Mouse (Mus musculus): ENCODE results near the gene C130032M10Rik.
"Not testable (repeated sequence)": the region's sequence is repeated elsewhere in the genome, so short reads cannot be mapped to it uniquely, and the experiment has no call there.

The C130032M10Rik gene

DNA sequence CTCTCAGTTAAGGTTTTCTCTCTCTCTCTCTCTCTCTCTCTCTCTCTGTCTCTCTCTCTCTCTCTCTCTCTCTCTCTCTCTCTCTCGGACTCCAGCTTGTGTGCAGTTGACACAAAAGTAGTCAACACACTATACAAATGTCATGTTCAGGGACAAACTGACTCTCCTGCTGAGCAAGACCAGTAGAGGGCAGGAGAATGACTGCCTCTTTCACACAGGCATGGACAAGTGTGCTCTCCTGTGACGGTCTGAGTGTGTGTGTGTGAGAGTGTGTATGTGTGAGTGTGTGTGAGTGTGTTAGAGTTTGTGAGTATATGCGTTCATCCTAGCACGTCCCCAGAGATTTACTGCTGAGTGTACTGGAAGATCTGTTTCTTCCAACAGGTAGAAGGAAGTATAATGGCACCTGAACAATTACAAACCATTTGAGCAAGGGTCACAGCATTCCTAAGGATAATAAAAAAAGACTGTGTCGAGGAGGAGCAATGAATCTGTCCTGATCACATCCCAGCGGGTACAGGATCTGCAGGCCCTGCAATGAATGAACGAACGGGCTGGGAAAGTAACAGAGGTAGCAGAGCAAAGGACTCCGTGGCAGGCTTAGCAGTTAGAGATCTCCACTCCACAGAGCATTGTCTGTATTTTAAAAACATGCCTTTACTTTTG lies 3.4 kb downstream of the C130032M10Rik start:
- no peak for DNase-seq (ENCODE audit: low spot score in 2 of 2)

GRCm38 (mm10) chr9:114520529-114520928 lies 5.0 kb downstream of the C130032M10Rik start:
- not testable (repeated sequence) for DNase-seq (ENCODE audit: low spot score in 2 of 2)

DNA sequence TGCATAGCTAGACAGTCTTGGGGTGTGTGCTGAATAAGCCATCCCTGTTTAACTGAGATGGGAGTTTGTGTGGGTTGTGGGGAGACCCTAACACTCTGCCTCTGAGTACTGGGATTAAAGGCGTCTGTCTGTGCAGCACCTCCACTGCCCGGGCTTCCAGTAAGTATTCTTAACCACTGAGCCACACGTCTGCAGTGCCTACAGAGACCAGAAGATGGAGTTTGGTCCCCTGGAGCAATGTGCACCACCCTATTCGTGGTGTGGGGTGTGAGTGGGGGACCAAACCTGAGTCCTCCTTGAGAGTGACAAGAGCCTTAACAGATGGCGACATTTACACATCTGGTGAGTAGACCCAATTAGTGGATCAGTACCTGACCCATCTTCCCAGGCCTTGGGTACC lies 6.5 kb downstream of the C130032M10Rik start:
- DNase-seq (ENCODE audit: low spot score in 2 of 2): no peak

- no peak for DNase-seq (ENCODE audit: low spot score in 2 of 2)
These were observed 7.0 kb downstream of the C130032M10Rik start for GRCm38 (mm10) chr9:114522501-114522900.

DNA sequence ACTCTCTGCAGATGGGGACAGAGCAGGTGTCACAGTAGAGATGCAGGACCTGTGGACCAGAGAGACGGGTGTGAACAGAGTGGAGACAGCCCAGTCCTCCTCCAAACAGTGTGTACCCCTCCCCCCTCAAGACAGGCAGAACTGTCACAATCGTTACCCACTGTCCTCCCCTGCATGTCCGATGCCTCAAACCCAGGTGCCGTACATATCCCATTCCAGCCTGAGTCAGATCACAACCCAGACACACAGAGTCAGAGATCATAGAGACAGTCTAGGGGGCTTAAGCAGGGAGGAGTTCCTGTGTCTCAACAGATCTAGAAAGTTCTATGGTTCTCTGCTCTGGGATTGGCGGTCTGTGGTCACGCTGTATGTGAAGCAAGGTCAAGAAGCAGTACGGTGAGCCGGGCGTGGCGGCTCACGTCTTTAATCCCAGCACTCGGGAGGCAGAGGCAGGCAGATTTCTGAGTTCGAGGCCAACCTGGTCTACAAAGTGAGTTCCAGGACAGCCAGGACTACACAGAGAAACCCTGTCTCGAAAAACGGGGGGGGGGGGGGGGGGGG lies 9.7 kb downstream of the C130032M10Rik start:
- DNase-seq (ENCODE audit: low spot score in 2 of 2): no peak

DNA sequence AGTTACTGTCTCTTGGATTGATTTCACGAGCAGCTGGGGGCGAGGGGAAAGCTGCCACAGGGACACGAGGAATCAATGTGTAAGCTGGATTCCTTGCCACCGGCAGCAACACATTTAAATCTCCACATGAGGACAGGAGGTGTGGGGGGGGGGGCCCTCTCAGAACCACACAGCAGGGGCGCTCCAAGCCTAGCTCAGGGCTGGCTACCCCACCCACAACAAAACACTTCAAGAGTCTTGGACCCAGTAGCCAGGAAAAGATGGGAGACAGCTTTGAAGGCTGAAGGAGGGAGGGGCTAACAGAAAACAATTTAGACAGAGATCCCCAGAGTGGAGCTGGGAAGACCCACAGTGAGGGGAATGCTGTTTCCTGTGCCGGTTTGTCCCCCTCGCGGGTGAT lies 10.4 kb downstream of the C130032M10Rik start:
- no peak for DNase-seq (ENCODE audit: low spot score in 2 of 2)

DNA sequence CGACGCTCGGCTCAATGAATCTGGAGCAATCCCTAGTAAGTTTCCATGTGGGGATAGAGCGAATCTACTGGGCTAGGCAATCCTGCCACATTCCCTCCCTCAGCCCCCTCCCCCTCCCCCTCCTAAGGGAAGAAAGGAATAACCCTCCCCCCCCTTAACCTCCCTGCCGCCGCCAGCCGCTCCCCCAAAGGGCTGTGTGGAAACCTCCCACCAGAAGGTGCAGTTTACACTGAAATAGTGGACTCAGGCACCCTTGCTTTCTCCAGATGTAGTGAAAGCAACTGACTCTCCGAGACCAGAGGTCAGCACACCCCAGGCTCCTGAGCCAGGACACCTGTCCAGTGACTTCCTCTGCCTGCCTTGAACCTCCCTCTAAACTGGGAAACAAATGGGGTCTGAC lies 11.1 kb downstream of the C130032M10Rik start:
- no peak for DNase-seq (ENCODE audit: low spot score in 2 of 2)

GRCm38 (mm10) chr9:114527085-114527484 lies 11.6 kb downstream of the C130032M10Rik start:
- peak; percentile 44 to 46 for DNase-seq (ENCODE audit: low spot score in 2 of 2)

DNA sequence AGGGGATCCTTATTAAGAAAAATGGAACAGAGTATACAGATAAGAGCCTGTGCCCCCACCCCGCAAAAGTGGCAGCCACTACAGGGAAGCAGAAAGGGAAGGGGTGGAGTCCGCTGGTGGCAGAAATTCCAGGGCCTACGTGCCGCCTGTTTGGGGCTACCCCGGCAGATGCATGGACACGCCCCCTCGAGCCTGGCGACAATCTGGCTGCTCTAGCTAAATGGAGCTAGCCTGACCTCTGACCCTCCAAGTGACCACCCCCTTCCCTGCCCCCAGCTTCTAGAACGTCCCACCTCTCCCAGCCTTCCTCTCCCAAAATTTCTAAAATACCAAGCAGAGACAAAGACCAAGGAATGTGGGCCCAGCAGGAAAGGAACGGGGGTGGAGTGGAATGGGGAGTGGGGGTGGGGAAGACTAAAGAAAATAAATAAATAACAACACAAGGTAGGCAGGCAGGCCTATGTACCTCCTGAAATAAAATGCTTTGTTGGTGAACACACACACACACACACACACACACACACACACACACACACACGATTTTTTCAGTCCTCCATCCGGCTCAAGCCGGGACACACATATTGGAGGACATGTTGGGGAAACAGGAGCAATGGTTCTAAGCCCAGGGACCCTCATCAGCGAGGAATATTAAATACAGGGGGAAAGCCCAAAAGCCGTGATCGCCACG lies 12.6 kb downstream of the C130032M10Rik start:
- DNase-seq (ENCODE audit: low spot score in 2 of 2): no peak

DNA sequence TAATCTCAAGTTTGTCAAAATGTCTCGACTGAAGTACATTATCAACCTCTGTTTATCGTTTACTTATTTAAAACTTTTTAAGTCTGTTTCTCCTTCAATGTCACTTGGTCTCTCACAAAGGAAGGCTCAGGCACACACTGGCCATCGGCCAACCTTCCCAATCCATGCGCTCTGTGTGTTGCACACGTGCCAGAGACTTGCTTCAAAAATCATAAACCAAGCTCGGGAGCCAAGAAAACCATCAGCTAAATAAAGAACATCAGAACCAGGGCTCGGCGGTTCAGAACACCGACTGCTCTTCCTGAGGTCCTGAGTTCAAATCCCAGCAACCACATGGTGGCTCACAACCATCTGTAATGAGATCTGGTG lies 13.2 kb downstream of the C130032M10Rik start:
- DNase-seq (ENCODE audit: low spot score in 2 of 2): no peak

- DNase-seq (ENCODE audit: low spot score in 2 of 2): no peak
These were observed 15.8 kb downstream of the C130032M10Rik start for GRCm38 (mm10) chr9:114531276-114531675.

DNA sequence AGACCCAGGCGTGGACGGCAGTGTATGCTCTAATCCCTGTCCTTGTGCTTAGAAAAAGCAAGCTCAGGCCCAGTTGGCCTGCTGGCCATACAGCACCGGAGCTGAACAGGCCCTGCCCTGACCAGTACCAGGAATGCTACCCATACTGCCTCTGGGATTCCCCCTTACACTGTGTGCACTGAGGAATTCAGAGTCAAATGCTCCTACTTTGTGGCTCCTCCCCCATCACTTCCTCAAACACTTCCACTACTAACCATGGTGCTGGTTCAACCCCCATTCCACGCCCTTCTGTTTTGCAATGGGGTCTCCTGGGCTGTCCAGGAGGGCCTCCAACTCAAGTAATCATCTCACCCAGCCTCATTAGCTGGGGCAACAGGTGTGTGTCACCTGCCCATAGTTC lies 18.4 kb downstream of the C130032M10Rik start:
- DNase-seq (ENCODE audit: low spot score in 2 of 2): no peak

GRCm38 (mm10) chr9:114534747-114535517 lies 19.4 kb downstream of the C130032M10Rik start:
- no peak for DNase-seq (ENCODE audit: low spot score in 2 of 2)

DNA sequence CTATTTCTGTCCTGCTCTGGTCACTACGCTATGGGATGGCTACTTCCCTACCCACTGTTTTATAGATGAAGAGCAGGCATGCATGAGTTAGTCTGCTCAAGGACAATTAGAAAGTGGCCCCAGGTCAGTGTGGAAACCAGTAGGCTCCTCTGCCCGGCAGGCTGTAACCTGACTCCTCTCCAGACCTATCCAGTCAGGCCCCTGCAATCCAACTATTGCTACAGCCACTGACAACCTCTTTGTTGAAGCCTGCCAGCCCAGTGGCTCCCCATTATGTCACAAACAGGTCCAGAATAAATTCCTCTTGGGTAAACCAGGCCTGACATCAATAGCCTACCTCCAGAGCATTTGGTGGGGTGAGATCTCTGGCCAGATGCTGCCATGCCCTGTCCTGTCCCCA lies 21.1 kb downstream of the C130032M10Rik start:
- DNase-seq (ENCODE audit: low spot score in 2 of 2): no peak

DNA sequence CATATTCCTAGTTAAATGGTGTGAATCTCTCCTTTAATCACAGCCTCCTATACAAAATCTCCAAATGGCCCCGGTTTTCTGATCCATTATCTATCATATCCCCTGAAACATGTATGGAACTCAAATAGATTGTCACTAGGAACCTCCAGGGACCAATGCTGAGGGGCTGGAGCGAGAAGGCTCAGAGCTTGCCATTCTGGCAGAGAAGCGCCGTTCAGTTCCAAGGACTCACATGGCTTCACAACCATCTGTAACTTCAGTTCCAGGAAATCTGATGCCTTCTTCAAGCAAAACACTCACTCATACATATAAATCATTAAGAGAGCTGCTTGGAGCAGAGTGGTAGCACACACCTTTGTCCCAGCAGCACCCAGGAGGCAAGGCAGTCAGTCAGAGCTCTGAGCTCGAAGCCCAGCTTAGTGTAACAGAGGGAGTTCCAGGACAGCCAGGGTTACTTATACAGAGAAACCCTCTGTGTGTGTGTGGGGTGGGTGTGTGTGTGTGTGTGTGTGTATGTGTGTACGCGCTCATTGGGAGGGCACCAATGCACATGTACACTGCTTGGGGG lies 23.6 kb downstream of the C130032M10Rik start:
- no peak for DNase-seq (ENCODE audit: low spot score in 2 of 2)

GRCm38 (mm10) chr9:114541279-114541741 lies 25.8 kb downstream of the C130032M10Rik start:
- no peak for DNase-seq (ENCODE audit: low spot score in 2 of 2)

DNA sequence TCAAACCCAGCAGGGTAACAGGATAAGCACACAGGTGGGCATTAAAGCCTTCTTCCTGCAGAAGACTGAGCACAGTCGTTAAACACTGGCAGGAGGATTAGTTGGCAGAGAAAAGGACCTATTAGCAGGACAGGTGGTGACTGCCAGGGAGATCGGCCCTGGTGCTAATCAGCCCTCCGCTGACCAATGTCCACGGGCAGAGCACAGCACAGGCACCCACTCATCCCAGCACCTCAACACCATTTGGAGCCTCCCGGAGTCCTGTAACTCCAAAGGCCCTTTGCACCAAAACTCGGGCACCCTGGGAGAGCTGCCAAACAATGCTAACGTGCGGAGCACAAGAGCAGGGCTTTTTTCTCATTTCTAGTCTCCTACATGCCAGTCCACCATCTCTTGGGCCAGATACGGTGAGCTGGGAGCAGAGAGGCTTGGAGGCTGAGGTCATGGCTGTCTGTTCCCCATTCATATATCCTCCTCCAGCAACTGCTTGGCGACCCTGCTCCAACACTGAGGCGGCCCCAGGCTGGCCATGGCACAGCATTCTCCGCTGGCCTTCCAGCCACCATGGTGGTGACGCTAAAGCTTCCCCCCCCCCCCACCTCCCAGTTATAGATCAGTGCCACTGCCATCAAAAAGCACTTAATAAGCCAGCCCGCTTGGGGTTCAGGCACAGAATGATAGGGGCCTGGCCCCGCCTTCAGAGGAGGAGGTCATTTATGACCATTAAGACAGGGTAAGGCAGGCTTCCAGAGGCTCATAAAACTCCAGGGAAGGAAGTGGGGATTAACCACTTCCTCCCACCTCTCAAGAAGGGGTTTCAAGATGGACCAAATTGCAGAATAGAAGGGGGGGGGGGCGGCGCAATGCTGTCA lies 28.6 kb downstream of the C130032M10Rik start:
- DNase-seq (ENCODE audit: low spot score in 2 of 2): no peak

GRCm38 (mm10) chr9:114544754-114545393 lies 29.4 kb downstream of the C130032M10Rik start:
- DNase-seq (ENCODE audit: low spot score in 2 of 2): no peak

GRCm38 (mm10) chr9:114546765-114547164 lies 31.3 kb downstream of the C130032M10Rik start:
- DNase-seq (ENCODE audit: low spot score in 2 of 2): no peak

DNA sequence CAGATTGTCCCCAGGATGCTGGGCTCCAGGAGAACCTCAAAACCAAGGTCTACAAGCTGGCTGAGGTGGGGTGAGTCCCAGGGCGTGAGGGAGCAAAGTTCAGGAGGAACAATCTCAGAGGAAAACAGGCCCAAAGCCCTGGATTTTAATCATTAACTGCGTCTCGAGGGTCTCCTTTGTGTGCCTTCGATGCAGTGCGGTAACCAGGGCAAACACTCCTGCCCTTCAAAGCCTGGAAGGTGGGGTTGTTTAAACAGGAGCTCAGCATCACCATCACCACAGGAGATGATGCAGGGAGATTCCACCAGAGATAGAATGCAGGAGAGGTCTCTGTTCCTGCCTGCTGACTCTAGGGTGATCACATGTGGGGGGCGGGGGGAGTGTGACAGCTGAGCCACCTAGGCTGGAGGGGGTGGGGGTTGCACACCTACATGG lies 32.2 kb downstream of the C130032M10Rik start:
- DNase-seq (ENCODE audit: low spot score in 2 of 2): no peak
